Mouse (Mus musculus): ENCODE measurements around the gene Pcbp2. TPM values are rescaled to one million over a fixed set of nuclear protein-coding genes. Genes with fewer than 3 reads are reported as not detected.
A peak's percentile ranks its signal among the peaks of the same experiment; 100 is the strongest.

The Pcbp2 gene
- 194 and 201 TPM in 2 replicates for polyA plus RNA-seq (2016; fragmentation: Nextera tagmentation; extraction: Ambion mirVana)

DNA sequence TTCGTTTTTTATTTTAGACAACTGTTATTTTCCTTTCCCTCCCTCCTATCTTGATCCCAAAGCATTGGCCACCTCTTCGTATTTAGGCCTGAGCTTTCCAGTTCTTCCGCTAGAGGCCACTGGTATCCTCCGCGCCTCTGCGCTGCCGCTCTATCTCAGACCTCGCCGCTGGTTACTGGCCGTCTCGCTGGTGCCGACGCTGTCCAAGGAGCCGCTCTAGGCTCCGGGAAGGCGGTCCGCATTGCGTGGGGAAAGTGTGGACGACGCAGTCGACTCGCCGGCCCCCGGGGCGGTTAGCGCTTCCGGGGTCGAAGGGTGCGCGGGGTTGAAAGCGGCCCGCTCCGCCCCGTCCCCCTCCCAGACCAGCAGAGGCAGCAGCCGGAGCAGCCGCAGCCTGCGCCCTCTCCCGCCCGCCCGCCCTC, at the start of gene Pcbp2:
TSS of gene Pcbp2 (plus strand) at position 357 of the 422 bp plus-strand sequence.
- Histone ChIP-seq H3K27ac (replicated peaks) (peak within 1 kb of the TSS; percentile 99), H3K36me3 (peaks cover 34% of the 10 kb centered on the region), H3K4me3 (peak within 1 kb of the TSS; percentile 86), H3K27me3 (ENCODE audit: low read depth, poor library complexity, severe bottlenecking) (no peaks in the 10 kb centered on the region), H3K4me1 (peaks cover 20% of the 10 kb centered on the region), H3K9me3 (replicated peaks) (no peaks in the 10 kb centered on the region)
- DNase-seq (ENCODE audit: low spot score): peak; percentile 97
- WGBS: under 1% methylated on average over 30 of the region's 40 CpGs

DNA sequence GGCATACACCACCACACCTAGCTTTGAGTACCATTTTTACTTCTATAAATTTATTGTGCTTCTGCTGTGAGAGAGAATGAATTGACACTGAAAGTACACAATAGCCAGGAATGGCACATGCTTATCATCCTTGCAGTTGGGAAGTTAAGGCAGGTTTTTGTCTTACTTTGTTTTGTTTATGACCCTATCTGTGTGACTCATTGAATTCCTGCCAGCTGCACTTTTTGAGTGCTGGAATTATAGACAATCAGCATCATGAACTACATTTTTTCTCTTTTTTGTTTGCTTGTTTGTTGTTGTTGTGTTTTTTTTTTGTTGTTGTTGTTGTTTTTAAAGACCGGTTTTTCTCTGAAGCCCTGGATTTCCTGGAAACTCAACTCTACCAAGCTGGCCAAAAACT, 49.4 kb upstream of the Pcbp2 start:
- H3K36me3 ChIP-seq: peaks cover 86% of the 10 kb centered on the region
- no peak overlapping the region for H3K4me3 ChIP-seq
- 54% methylated on average over 1 of the region's 1 CpGs for WGBS
- H3K9me3 ChIP-seq (replicated peaks): no peaks in the 10 kb centered on the region
- H3K4me1 ChIP-seq: no peaks in the 10 kb centered on the region
- H3K27me3 ChIP-seq (ENCODE audit: low read depth, poor library complexity, severe bottlenecking): no peaks in the 10 kb centered on the region
- no peak for DNase-seq (ENCODE audit: low spot score)
- H3K27ac ChIP-seq (replicated peaks): no peak overlapping the region

DNA sequence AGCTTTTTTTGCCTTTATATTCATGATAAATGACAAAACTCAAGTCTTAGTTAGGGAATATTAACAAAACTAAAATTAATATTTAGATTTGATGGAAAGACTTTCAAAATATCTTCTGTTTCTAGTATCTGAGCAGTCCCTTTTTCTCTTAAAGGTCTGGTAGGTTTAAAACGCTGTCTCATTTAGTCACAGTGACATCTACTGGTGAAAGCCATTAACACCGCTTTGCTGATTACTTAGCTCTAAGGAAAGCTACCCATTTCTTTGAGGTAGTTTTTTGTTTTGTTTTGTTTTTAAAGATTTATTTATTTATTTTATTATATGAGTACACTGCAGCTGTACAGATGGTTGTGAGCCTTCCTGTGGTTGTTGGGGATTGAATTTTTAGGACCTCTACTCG, 48.9 kb upstream of the Pcbp2 start:
- WGBS: 64% methylated on average over 3 of the region's 3 CpGs
- Histone ChIP-seq H3K36me3 (peaks cover 87% of the 10 kb centered on the region), H3K27me3 (ENCODE audit: low read depth, poor library complexity, severe bottlenecking) (no peaks in the 10 kb centered on the region), H3K4me3 (no peak overlapping the region), H3K27ac (replicated peaks) (no peak overlapping the region), H3K4me1 (no peaks in the 10 kb centered on the region), H3K9me3 (replicated peaks) (no peaks in the 10 kb centered on the region)
- no peak for DNase-seq (ENCODE audit: low spot score)

DNA sequence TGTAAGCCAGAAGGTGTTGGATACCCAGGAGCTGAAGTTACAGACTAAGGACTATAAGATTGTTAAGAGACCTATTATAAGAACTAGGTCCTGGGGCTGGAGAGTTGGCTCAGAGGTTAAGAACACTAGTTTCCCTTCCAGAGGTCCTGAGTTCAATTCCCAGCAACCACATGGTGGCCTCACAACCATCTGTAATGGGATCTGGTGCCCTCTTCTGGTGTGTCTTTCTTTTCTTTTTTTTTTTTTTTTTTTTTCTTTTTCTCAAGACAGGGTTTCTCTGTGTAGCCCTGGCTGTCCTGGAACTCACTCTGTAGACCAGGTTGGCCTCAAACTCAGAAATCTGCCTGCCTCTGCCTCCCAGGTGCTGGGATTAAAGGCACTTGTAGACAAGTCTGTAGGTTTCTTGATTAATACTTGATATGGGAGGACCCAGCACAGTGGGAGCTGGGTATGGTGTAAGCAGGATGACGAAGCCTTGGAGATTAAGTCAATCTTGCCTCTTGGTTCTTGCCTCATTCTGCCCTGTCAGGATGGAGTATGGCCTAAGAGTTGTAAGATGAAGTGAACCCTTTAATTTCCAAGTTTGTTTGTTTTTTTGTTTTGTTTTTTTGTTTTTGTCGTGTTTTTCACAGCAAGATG, 46.6 kb upstream of the Pcbp2 start:
- H3K9me3 ChIP-seq (replicated peaks): no peaks in the 10 kb centered on the region
- no peak overlapping the region for H3K4me3 ChIP-seq
- no peaks in the 10 kb centered on the region for H3K4me1 ChIP-seq
- peaks cover 86% of the 10 kb centered on the region for H3K36me3 ChIP-seq
- 92% methylated on average over 2 of the region's 2 CpGs for WGBS
- DNase-seq (ENCODE audit: low spot score): no peak
- H3K27ac ChIP-seq (replicated peaks): no peak overlapping the region
- H3K27me3 ChIP-seq (ENCODE audit: low read depth, poor library complexity, severe bottlenecking): no peaks in the 10 kb centered on the region

DNA sequence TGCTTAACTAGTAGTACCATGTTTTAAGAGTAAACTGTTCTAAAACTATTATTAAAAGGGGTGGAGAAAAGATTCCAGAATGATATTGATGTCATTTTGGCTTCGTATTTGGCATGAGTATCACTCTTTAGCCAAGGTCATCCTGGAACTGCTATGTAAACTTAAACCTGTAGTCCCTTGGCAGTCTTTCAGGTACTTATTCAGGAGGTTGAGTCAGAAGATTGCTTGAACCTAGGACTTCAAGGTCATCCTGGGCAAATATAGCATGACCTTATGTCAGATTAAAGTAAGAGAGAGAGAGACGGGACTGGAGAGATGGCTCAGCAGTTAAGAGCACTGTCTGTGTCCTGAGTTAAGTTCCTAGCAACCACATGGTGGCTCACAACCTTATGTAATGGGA, 45.7 kb upstream of the Pcbp2 start:
- no peak for DNase-seq (ENCODE audit: low spot score)
- H3K27me3 ChIP-seq (ENCODE audit: low read depth, poor library complexity, severe bottlenecking): no peaks in the 10 kb centered on the region
- no peaks in the 10 kb centered on the region for H3K4me1 ChIP-seq
- no peak overlapping the region for H3K4me3 ChIP-seq
- H3K36me3 ChIP-seq: peaks cover 86% of the 10 kb centered on the region
- no peak overlapping the region for H3K27ac ChIP-seq (replicated peaks)
- 91% methylated on average over 2 of the region's 2 CpGs for WGBS
- no peaks in the 10 kb centered on the region for H3K9me3 ChIP-seq (replicated peaks)

DNA sequence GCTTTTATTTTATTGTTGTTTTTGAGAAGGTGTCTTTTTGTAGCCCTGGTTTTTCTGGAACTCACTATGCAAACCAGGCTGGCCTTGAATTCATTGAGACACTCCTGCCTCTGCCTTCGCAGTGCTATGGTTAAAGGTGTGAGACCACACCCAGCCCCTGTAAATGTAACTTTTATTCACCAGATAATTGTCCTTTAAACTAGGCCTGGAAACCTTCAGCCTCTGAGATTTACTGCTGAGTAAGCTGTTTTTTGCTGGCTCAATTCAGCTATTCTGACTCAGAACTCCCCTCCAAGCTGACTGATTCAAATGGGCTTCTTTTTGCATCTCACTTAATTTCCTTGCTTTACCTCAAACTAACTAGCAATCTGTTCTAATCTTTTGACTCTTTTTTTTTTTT, 43.4 kb upstream of the Pcbp2 start:
- Histone ChIP-seq H3K27ac (replicated peaks) (no peak overlapping the region), H3K36me3 (peaks cover 96% of the 10 kb centered on the region), H3K27me3 (ENCODE audit: low read depth, poor library complexity, severe bottlenecking) (no peaks in the 10 kb centered on the region), H3K4me3 (no peak overlapping the region), H3K9me3 (replicated peaks) (no peaks in the 10 kb centered on the region), H3K4me1 (no peaks in the 10 kb centered on the region)
- DNase-seq (ENCODE audit: low spot score): no peak
- WGBS: 95% methylated on average over 1 of the region's 1 CpGs

DNA sequence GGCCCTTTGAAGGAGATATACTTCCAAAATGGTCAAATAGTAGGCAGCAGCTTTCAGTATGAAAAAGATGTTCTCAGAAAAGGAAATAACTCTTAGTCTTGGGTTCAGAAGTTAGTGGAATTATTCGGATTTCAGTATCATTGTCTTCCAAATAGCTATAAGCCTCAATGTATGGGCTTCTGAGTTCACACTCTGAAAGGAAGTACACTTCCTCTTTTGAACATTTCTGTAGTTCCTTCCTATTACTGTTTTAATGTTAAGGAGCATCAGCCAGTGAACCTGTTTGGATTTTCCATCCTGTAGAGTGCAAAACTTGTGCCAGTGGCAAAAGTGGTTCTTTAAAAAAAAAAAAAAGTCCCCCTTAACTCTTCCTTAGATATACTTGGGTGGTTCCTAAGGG, 38.3 kb upstream of the Pcbp2 start:
- Histone ChIP-seq H3K27me3 (ENCODE audit: low read depth, poor library complexity, severe bottlenecking) (no peaks in the 10 kb centered on the region), H3K4me1 (no peaks in the 10 kb centered on the region), H3K9me3 (replicated peaks) (no peaks in the 10 kb centered on the region), H3K27ac (replicated peaks) (no peak overlapping the region), H3K36me3 (peaks cover 95% of the 10 kb centered on the region), H3K4me3 (no peak overlapping the region)
- WGBS: 92% methylated on average over 1 of the region's 1 CpGs
- no peak for DNase-seq (ENCODE audit: low spot score)

DNA sequence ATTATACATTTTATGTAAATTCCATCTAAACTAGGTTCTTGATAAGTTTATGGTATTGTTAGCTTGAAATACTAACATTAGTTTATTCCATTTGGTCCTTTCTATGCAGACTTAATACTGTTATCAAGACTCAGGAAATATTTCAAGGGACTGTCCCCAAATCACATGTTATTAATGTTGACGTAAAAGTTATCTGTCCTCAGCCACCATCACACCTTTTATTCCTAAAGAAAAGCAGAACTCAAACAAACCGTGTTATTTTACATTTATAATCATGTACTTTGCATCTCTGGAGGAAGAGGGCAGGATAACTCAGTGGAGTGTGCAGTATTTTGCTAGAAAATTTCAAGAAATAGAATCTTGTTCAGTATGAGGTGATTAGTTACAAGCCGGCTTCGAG, 37.2 kb upstream of the Pcbp2 start:
- 96% methylated on average over 4 of the region's 4 CpGs for WGBS

DNA sequence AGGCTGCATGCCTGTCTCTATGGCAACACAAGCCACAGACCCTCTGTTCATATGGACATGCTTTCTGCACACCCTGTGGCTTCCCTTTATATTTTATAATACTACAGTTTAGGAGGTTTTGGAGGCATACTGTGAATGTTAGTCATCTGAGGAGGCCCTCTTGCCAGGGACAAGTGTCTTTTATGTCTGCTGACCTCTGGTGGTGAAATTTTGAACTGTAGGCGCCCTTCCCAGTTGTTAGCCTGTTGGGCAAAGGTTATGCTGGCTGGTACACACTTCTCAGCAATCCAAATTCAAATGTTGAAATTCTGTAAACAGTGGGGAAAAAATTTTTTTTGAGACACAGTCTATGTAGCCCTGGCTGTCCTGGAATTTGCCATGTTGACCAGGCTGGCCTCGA, 27.8 kb upstream of the Pcbp2 start:
- Histone ChIP-seq H3K27me3 (ENCODE audit: low read depth, poor library complexity, severe bottlenecking) (no peaks in the 10 kb centered on the region), H3K4me3 (no peak overlapping the region), H3K36me3 (peaks cover 8% of the 10 kb centered on the region; the same call in 1 of the 2 replicates), H3K4me1 (peaks cover 9% of the 10 kb centered on the region), H3K27ac (replicated peaks) (no peak overlapping the region), H3K9me3 (replicated peaks) (no peaks in the 10 kb centered on the region)
- DNase-seq (ENCODE audit: low spot score): peak; percentile 81
- WGBS: 45% methylated on average over 2 of the region's 2 CpGs

More for the DNA sequence above, 37.2 kb upstream of the Pcbp2 start:
- no peaks in the 10 kb centered on the region for H3K27me3 ChIP-seq (ENCODE audit: low read depth, poor library complexity, severe bottlenecking)
- H3K4me3 ChIP-seq: no peak overlapping the region
- no peak for DNase-seq (ENCODE audit: low spot score)
- H3K9me3 ChIP-seq (replicated peaks): no peaks in the 10 kb centered on the region
- H3K4me1 ChIP-seq: no peaks in the 10 kb centered on the region
- H3K36me3 ChIP-seq: peaks cover 91% of the 10 kb centered on the region
- H3K27ac ChIP-seq (replicated peaks): no peak overlapping the region

DNA sequence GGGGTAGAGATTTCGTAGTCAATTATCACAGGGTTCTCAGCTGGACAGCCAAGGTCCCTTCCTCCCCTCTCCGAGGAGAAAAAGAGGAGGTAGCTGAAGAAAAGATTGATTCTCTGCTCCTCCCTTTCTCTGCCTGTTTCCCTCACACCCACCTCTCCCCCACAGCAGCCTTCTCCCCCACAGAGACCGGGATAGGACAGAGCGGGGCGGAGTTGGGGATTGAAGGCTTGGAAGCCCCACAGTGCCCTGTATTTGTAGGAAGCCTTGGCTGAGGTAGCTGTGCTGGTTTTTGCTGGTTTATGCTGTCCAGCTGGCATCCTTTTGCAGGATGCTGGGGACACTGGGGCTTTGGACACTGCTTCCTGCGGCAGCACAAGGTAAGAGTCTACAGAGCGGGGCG, 25.2 kb upstream of the Pcbp2 start, which contains the start of gene Amhr2:
TSS of gene Amhr2 (plus strand) at position 222 of the 400 bp plus-strand sequence.
- Histone ChIP-seq H3K9me3 (replicated peaks) (no peaks in the 10 kb centered on the region), H3K4me1 (peaks cover 9% of the 10 kb centered on the region), H3K27ac (replicated peaks) (no peak within 1 kb of the TSS), H3K4me3 (no peak within 1 kb of the TSS), H3K36me3 (no peaks in the 10 kb centered on the region), H3K27me3 (ENCODE audit: low read depth, poor library complexity, severe bottlenecking) (no peaks in the 10 kb centered on the region)
- 68% methylated on average over 8 of the region's 8 CpGs for WGBS
- no peak for DNase-seq (ENCODE audit: low spot score)

DNA sequence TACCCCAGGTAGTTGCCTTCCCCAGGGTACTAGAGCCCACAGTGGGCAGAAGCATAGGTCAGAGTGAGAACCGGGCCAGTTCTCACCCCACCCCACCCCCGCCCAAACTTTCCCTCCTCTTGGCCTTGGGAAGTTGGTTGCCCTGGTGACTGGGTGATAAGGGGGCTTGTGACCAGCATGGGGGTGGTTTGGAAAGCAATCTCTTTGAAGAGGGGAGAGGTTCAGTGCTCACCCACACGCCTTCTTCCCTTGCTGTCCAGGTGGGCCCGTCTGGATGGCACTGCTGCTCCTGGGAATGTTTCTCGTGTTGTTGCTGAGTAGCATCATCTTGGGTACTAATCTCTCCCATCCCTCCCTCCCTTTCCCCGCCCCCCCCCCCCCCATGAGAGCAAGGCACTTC, 23.9 kb upstream of the Pcbp2 start:
- H3K9me3 ChIP-seq (replicated peaks): no peaks in the 10 kb centered on the region
- no peak for DNase-seq (ENCODE audit: low spot score)
- WGBS: 65% methylated on average over 5 of the region's 6 CpGs

DNA sequence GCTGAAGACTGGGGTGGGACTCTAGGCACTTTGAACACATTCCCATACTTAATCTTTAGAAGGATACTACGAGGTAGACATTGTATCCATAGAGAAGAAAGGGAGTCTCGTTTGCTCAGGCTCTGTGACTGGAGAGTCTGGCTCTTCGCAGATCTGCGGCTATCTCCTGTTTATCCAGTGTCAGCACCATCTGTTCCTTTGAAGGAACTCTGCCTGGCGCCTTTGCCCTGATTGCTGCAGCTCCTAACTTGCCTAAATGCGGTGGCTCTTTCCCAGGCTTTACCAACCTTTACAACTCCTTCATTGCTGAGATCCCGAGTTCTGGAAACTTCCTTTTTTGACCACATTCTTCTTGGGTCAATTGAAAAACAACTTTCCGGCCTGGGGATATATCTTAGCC, 21.0 kb upstream of the Pcbp2 start:
- no peaks in the 10 kb centered on the region for H3K36me3 ChIP-seq
- 70% methylated on average over 8 of the region's 8 CpGs for WGBS

More for the DNA sequence above, 23.9 kb upstream of the Pcbp2 start:
- Histone ChIP-seq H3K36me3 (no peaks in the 10 kb centered on the region), H3K27ac (replicated peaks) (no peak overlapping the region), H3K4me3 (no peak overlapping the region), H3K27me3 (ENCODE audit: low read depth, poor library complexity, severe bottlenecking) (no peaks in the 10 kb centered on the region), H3K4me1 (peaks cover 11% of the 10 kb centered on the region)

DNA sequence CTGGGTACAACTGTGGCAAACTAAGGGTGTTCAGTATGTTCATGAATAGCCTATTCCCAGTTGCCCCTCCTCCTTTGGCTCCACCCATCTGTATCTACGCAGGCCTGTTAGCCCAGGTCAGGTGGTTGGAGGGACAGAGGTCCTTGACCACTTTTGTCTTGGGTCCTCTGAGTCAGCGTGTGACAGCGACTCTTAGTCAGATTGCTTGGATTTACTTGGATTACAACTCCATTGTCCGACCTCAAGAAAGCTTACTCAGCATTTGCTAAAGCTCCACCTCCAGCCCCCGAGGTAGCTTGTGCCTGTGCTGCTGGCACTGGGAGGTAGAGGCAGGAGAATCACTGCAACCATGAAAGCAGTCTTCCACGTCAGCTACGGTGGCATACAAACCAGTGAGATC, 19.4 kb upstream of the Pcbp2 start:
- 32% methylated on average over 7 of the region's 7 CpGs for WGBS
- DNase-seq (ENCODE audit: low spot score): no peak
- Histone ChIP-seq H3K36me3 (no peaks in the 10 kb centered on the region), H3K4me3 (no peak overlapping the region), H3K27me3 (ENCODE audit: low read depth, poor library complexity, severe bottlenecking) (no peaks in the 10 kb centered on the region), H3K27ac (replicated peaks) (no peak overlapping the region), H3K4me1 (peaks cover 7% of the 10 kb centered on the region), H3K9me3 (replicated peaks) (no peaks in the 10 kb centered on the region)

More for the DNA sequence above, 21.0 kb upstream of the Pcbp2 start:
- Histone ChIP-seq H3K27me3 (ENCODE audit: low read depth, poor library complexity, severe bottlenecking) (no peaks in the 10 kb centered on the region), H3K4me1 (peaks cover 11% of the 10 kb centered on the region), H3K4me3 (no peak overlapping the region), H3K9me3 (replicated peaks) (no peaks in the 10 kb centered on the region), H3K27ac (replicated peaks) (no peak overlapping the region)
- DNase-seq (ENCODE audit: low spot score): no peak
